Mouse (Mus musculus): ENCODE data around the gene Slfn5.

DNA sequence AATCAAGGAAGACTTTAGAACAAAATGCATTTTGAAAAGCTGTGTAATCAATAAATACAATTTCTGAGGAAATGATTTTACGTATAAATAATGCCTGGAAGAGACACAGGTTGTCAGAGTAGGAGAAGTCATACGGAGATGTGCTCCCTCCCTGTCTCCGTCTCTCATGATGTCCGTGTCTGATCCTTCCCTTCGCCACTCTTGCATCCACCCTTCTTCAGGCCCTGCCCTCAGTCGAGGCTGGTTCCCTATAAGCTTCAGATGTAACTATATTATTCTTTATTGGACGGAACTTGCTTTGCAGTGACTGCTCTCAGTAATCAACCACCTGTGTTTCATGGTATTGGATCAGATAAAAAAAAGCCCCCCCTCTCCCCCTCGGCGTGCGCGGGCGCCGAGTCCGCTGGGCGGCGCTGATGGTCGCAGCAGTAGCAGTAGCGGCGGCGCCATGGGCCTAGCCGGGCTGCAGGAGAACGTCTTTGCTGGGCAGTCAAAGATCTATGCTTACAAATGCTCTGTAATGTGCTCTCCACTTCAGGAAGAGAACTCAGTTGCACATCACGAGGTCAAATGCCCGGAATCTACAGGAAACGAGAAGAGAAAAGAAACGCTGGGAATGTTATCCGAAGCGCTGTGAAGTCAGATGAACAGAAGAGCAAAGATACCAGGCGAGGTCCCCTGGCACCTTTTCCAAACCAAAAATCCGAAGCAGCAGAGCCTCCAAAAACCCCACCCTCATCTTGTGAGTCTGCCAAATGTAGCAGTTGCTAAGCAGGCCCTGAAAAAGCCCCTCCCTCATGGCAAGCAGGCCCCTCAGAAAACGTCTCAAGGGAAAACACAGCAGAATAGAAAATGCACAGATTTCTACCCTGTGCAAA lies 19.8 kb downstream of the Slfn5 start:
- peak; percentile 56; the same call in 1 of the 2 replicates for TF ChIP-seq CTCF (IDR thresholded peaks at IDR 0.05; ENCODE audit: insufficient read depth, low read depth, low read length)
- no peak for TF ChIP-seq POLR2A (IDR thresholded peaks at IDR 0.05; ENCODE audit: insufficient read depth, low read depth, low read length)
